Mouse (Mus musculus): ENCODE results near the gene Sh2b1.

Sh2b1 gene

DNA sequence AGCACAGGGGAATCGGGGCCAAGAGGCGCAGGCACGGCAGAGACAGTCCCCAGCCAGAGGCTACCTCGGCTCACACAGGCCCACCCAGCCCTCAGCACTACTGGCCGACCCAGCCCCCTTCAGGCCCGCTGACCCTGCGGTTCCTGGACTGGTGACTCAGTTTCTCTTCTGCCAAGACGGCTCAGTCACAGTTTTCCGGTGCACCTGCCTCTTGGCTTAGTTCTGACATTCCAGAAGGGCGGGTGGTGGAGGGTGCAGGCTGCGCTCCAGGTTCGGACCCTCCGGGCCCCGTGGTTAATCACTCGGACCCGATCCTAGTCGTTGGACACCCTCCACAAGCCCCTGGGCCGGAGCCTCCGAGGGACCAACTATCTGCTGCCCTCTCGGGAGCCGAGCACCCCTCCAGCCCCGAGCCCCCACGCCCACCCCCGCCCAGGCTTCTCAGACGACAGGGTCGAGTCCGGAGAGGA is 703 bp downstream of the Sh2b1 start:
- peak; percentile 31 for DNase-seq (ENCODE audit: low read depth, low spot score)

DNA sequence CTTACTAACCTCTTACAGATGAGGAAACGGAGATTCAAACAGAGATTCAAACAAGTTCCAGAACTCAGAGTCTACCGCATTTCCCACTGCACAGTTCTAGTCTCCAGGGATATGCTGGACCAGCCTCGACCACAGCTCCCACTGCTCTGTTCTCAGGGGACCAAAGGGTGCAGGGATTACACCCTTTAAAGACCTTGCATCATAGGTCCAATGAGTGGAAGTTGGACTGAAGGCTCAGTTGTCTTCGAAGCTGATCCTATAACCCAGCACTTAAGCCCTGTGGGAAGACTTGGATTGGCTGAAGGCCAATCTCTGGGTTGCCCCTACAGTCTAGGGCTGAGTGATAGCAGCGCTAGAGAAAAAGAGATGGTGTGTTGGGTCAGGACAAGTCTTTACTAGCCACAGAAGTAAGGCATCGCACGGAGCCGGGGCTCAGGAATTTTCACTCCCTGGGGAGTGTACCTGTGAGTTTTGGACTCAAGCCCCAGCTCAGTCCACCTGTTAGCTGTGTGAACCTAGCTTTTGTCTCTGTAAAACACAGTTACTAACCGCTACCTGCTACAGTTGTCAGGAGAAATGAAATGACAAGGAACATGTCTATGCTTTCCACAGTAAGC is 1.6 kb downstream of the Sh2b1 start:
- no peak for DNase-seq (ENCODE audit: low read depth, low spot score)

- DNase-seq (ENCODE audit: low read depth, low spot score): no peak
Measured at GRCm38 (mm10) chr7:126472713-126473112, 2.5 kb downstream of the Sh2b1 start.

GRCm38 (mm10) chr7:126472306-126472705 is 2.9 kb downstream of the Sh2b1 start:
- DNase-seq (ENCODE audit: low read depth, low spot score): no peak

GRCm38 (mm10) chr7:126471853-126472252 is 3.4 kb downstream of the Sh2b1 start:
- DNase-seq (ENCODE audit: low read depth, low spot score): no peak

DNA sequence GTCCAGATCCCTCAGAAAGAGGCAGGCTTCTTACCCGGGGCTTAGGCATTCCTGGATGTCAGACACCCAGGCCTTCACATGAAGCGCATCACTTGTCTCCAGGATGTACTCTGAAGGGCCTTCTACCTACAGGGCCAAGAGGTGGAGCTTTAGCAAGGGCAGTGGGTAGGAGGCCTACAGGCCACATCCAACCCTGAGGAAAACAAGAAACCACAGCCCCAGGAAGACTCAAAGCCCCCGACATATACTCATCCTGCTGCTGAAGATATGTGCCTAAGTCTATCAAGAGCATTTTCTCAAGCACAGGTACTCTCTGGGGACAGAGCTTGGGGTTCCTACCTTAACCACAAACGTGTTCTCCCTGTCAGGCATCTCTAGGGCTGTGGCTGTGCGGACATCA is 3.9 kb downstream of the Sh2b1 start:
- DNase-seq (ENCODE audit: low read depth, low spot score): no peak

DNA sequence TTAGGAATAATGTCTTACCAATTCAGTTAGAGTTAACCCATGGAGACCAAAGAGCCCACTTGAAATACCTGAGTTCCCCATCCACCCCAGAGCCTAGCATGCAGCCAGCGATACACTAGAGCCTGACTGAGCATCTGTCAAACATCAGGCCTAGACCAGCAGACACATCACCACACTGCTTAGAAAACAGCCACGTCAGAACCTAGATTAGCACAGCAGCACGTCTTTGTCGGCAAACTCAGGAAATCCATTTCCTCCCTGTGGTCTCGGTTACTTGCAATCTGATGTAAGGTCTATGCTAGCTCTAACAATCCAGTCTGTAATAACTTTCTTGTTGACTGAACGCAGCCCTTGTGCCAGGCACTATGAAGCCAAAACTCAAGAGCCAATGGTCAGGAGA is 5.1 kb downstream of the Sh2b1 start:
- DNase-seq (ENCODE audit: low read depth, low spot score): no peak

DNA sequence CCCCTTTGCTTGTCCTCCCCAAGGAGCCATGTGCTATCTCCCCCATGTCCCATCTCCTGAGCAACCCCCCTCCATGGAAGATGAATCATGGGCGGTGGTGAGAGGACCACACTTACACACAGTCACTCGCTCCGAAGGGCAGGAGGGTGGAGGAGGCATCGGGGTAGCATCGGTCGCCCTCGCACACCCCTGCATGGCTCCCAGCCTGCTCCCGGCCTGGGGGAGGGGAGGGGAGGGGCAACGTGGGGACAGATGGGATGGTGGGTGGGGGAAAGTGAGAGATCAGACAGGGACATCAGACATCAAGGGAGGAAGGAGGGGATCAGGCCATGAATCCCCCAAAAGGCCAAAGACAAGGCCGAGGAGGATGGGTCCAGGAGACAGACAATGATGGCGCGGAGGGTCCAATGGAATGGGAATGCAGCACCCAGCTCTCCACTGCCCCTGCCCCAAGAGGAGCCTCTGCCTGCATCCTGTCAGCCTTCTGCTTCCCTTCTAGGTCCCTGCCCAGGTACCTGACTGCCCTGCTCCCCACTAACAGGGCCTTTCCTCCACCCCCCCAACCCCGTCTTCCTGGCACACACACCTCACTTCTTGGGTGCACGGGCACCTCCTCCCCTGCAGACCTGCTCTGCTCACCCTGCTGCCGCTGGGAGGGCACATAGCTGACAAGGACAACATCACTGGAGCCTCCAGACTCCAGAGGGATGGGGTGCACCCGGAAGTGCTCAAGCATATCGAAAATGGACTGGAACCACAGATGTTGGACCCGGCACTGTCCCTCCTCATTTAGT is 7.2 kb downstream of the Sh2b1 start:
- no peak for DNase-seq (ENCODE audit: low read depth, low spot score)

- peak; percentile 29 for DNase-seq (ENCODE audit: low read depth, low spot score)
Measured at GRCm38 (mm10) chr7:126467271-126467670, 8.0 kb downstream of the Sh2b1 start.

DNA sequence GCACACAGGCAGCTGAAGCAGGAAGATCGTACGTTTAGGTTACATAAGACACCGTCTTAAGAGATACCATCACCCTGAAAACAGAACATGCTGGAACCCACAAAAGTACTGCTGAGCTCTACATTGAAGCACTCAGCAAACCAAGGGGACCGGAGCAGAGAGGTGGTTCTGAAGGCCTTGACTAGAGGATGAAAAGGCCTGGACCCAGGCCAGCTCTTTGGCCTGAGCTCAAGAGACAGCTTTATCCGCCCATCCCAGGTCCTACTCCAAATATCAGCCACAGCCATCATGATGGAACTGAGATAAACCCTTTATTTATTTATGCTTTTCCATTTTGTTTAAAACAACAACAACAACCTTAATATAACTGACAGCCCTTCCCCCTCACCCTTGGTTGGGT is 8.5 kb downstream of the Sh2b1 start:
- DNase-seq (ENCODE audit: low read depth, low spot score): no peak

- DNase-seq (ENCODE audit: low read depth, low spot score): no peak
Measured at GRCm38 (mm10) chr7:126466116-126466515, 9.1 kb downstream of the Sh2b1 start.

DNA sequence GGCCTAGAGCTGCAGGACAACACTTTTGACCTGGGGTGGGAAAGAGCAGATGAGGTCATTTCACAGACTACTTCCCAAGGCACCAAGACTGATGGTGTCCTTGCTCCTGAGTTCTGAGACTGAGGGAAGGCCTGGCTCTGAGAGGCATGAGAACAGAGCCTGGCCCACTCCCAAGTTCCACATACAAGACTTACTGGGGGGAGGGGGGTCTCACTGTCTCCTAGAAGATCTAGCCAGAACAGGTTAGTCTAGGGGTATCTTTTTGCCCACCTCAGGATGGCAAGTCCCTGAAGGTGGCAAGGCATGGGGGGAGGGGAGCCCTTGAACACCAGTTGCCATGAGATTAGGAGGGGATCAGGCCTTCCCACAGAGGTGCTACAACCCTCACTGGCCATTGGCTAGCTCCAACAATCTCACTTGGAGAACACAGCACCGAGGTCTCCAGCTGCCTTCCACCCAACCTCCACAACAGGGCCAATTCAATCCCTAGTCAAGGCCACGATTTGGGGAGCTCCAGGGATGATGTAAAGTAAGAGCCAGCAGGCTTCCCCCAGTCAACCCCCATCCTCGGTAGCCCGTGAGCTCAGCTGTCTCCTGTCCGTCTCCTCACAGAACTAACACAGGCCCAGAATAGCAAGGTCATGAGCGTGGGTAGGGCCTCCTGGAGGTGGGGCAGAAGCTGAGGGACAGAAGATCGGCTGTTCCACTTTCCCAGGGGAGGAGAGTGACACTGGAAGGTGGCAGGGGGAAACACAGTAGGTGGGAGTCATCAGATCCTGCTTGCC is 9.8 kb downstream of the Sh2b1 start:
- DNase-seq (ENCODE audit: low read depth, low spot score): peak; percentile 30

DNA sequence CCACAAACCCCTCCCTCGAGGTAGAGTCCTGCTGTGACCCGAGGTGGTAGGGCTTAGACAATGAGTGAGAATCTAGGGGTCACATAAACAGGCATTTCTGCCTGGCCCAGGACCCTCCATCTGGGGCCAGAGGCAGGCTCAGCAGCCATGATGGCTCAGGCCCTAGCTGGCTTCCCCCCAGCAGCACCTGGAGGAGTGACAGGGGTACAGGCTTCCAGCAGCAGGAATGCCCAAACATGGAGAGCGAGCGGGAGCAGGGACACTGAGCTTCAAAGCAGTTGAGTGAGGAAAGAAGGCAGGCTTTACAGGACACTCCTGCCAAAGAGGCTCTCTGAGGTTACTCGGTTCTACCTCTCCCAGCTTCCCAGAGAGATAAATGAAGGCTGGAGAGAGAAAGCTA is 10.4 kb downstream of the Sh2b1 start:
- DNase-seq (ENCODE audit: low read depth, low spot score): no peak

DNA sequence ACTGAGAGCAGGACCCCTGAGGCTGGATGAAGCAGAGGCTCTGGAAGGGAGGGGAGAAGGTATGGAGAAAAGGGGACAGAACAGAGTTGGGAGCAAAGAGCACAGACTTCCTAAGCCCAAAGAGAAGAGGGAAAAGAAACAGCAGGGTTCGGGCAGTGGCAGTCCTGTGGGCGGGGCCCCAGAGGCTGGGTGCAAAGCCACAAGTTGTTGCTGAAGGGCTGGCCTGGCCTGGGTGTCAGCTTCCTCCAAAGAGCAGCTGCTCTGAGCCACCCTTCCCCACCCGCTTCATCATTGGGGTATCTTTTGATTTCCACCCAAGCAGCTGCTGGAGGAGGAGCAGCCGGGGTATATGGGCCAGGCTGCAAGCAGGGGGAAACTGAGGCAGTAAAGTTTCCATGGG is 11.1 kb downstream of the Sh2b1 start:
- DNase-seq (ENCODE audit: low read depth, low spot score): no peak

DNA sequence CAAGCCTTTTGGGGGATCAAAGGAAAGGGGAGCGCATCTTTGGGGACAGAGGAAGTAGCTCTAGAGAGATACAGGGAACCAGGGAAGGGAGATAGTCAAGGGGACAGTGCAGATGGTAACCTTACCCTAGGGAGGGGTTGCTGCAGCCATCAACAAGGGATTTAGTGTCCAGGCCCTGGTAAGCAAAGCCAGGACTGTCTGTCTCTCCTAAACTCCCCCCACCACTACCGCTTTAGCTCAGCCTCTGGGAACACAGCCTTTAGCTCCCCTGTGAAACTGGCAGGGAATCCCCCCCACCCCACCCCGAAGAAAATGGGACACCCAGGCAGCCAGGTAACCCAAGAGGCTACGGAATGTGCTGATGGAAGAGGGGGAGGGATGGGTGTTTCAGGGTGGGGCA is 11.7 kb downstream of the Sh2b1 start:
- no peak for DNase-seq (ENCODE audit: low read depth, low spot score)

GRCm38 (mm10) chr7:126463004-126463403 is 12.2 kb downstream of the Sh2b1 start, which contains the start of gene Atp2a1:
TSS of gene Atp2a1 (minus strand) at chr7:126463108.
- DNase-seq (ENCODE audit: low read depth, low spot score): no peak

DNA sequence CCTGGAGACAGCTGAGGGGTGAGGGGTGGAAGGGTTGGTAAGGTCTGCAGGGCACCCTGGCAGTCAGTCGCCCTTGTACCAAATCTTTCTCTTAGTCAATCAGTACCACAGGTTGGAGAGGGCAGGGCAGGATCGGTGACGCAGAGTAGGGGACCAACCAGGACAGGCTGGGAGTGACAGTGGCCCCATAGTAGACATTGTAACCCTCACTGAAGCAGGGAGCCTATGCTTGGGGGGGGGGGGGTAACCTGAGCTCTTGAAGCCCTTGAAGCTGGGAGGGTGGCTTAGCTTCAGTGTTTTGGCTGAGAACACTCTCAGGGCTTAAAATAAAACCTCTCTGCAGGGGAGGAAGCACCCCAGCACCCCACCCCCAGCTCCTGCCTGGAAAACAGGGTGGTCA is 13.6 kb downstream of the Sh2b1 start:
- DNase-seq (ENCODE audit: low read depth, low spot score): no peak

- no peak for DNase-seq (ENCODE audit: low read depth, low spot score)
Measured at GRCm38 (mm10) chr7:126460623-126461399, 14.4 kb downstream of the Sh2b1 start.

DNA sequence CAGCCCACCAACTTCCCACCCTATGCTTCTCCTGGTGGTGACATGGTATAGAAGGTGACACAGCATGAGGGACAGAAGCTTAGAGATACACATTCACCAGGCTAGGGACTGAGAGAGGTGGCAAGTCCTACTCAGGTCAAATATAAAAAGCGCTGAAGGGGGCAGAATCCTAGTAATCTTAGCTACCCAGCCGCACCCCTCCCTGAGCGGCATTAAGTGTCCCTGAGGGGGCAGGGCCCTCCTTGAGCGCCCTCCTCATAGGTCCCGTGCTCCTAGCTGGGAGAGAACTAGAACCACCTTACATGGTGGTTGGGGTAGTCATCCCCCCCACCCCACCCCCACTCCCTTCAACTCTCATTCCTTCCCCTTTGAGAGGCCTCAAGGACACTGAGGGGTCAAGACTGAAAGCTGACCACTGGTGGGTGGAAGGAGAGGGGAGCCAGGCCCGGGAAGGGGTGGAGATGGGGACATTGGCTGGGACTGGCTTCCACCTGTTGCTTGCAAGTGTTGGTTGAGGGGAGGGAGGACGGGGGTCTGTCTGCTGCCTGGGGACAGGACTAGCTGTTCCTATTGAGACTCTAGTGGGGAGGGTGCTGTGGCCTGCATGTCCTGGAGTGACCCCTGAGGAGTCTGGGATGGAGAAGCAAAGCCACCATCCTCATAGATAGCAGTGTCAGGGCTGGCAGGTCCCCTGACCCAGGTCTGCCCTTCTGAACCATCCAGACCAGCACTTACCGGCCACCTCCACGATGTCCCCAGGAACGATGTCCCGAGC is 16.2 kb downstream of the Sh2b1 start:
- no peak for DNase-seq (ENCODE audit: low read depth, low spot score)

- DNase-seq (ENCODE audit: low read depth, low spot score): peak; percentile 53
Measured at GRCm38 (mm10) chr7:126458225-126458624, 17.0 kb downstream of the Sh2b1 start.

Measured in brain, adult 2 months (tissue).